Mouse (Mus musculus): ENCODE results near the gene Prn. TPM values are rescaled to one million over a fixed set of nuclear protein-coding genes. Genes with fewer than 3 reads are reported as not detected.
A peak's percentile ranks its signal among the peaks of the same experiment; 100 is the strongest.

The Prn gene
- not detected for total RNA-seq (2021)

GRCm38 (mm10) chr2:131909683-131910572 is at the start of gene Prn, which contains the start of gene Prnp:
Prn (plus strand) TSS chr2:131909957.
Prnp (plus strand) TSS chr2:131909928.
- DNase-seq (ENCODE audit: extremely low spot score in 1 of 2, low spot score in 1 of 2), result peak; percentile 90 to 91

- DNase-seq (ENCODE audit: extremely low spot score in 1 of 2, low spot score in 1 of 2), result no peak
These were observed 47.0 kb upstream of the Prn start for GRCm38 (mm10) chr2:131862617-131863275.

- no peak for DNase-seq (ENCODE audit: extremely low spot score in 1 of 2, low spot score in 1 of 2)
These were observed 46.3 kb upstream of the Prn start for GRCm38 (mm10) chr2:131863472-131863871.

- DNase-seq (ENCODE audit: extremely low spot score in 1 of 2, low spot score in 1 of 2), result no peak
These were observed 45.4 kb upstream of the Prn start for GRCm38 (mm10) chr2:131864262-131864796.

- DNase-seq (ENCODE audit: extremely low spot score in 1 of 2, low spot score in 1 of 2), result no peak
These were observed 43.1 kb upstream of the Prn start for GRCm38 (mm10) chr2:131866676-131867075.

GRCm38 (mm10) chr2:131868983-131869382 is 40.8 kb upstream of the Prn start:
- DNase-seq (ENCODE audit: extremely low spot score in 1 of 2, low spot score in 1 of 2), result no peak

GRCm38 (mm10) chr2:131873376-131873775 is 36.4 kb upstream of the Prn start:
- no peak for DNase-seq (ENCODE audit: extremely low spot score in 1 of 2, low spot score in 1 of 2)

GRCm38 (mm10) chr2:131876551-131877265 is 33.0 kb upstream of the Prn start:
- no peak for DNase-seq (ENCODE audit: extremely low spot score in 1 of 2, low spot score in 1 of 2)

- DNase-seq (ENCODE audit: extremely low spot score in 1 of 2, low spot score in 1 of 2), result no peak
These were observed 28.0 kb upstream of the Prn start for GRCm38 (mm10) chr2:131881766-131882165.

GRCm38 (mm10) chr2:131883136-131883535 is 26.6 kb upstream of the Prn start:
- peak in 1 of 2 experiments; percentile 14 for DNase-seq (ENCODE audit: extremely low spot score in 1 of 2, low spot score in 1 of 2)

GRCm38 (mm10) chr2:131886503-131887160 is 23.1 kb upstream of the Prn start:
- no peak for DNase-seq (ENCODE audit: extremely low spot score in 1 of 2, low spot score in 1 of 2)

- no peak for DNase-seq (ENCODE audit: extremely low spot score in 1 of 2, low spot score in 1 of 2)
These were observed 21.5 kb upstream of the Prn start for GRCm38 (mm10) chr2:131888233-131888632.

GRCm38 (mm10) chr2:131892534-131892933 is 17.2 kb upstream of the Prn start:
- DNase-seq (ENCODE audit: extremely low spot score in 1 of 2, low spot score in 1 of 2), result no peak

GRCm38 (mm10) chr2:131895106-131895505 is 14.7 kb upstream of the Prn start:
- no peak for DNase-seq (ENCODE audit: extremely low spot score in 1 of 2, low spot score in 1 of 2)

GRCm38 (mm10) chr2:131896011-131896410 is 13.7 kb upstream of the Prn start:
- DNase-seq (ENCODE audit: extremely low spot score in 1 of 2, low spot score in 1 of 2), result no peak

- DNase-seq (ENCODE audit: extremely low spot score in 1 of 2, low spot score in 1 of 2), result no peak
These were observed 12.2 kb upstream of the Prn start for GRCm38 (mm10) chr2:131897336-131898109.

- DNase-seq (ENCODE audit: extremely low spot score in 1 of 2, low spot score in 1 of 2), result no peak
These were observed 7.3 kb upstream of the Prn start for GRCm38 (mm10) chr2:131902423-131902822.

GRCm38 (mm10) chr2:131902867-131903266 is 6.9 kb upstream of the Prn start:
- no peak for DNase-seq (ENCODE audit: extremely low spot score in 1 of 2, low spot score in 1 of 2)

GRCm38 (mm10) chr2:131905025-131905424 is 4.7 kb upstream of the Prn start:
- no peak for DNase-seq (ENCODE audit: extremely low spot score in 1 of 2, low spot score in 1 of 2)
